ENCODE assay signal across 17 mouse cellular contexts in genomic region chr2:75245662-75246061, GRCm38 (mm10).
DNase-seq lines count a peak whose midpoint lies in the region; ATAC-seq lines count a peak whose summit lies in the region.
"Had no signal": no experiment of that assay in that cellular context is flagged by ENCODE, and none has a peak within 500 bp of the region (broad histone marks: within the 10 kb centered on the region; RNA-seq: fewer than 3 reads in every experiment).

No protein-coding gene starts in this region.

- H3K4me2 ChIP-seq in kidney, embryonic 15.5 days, result peak overlapping the region; percentile 48
- H3K4me2 ChIP-seq in forebrain, embryonic 12.5 days, result peak overlapping the region; percentile 38
- H3K4me2 ChIP-seq in forebrain, embryonic 15.5 days (replicated peaks), result peak overlapping the region; percentile 43
- H3K4me2 ChIP-seq in midbrain, embryonic 16.5 days (ENCODE audit: low read length), result peak overlapping the region; percentile 45
- H3K4me2 ChIP-seq: limb, embryonic 15.5 days had no signal

- H3K36me3 ChIP-seq in kidney, embryonic 15.5 days, result no peaks in the 10 kb centered on the region
- no peaks in the 10 kb centered on the region for H3K36me3 ChIP-seq in forebrain, embryonic 12.5 days (replicated peaks)
- H3K36me3 ChIP-seq in forebrain, embryonic 15.5 days, result no peaks in the 10 kb centered on the region
- H3K36me3 ChIP-seq in midbrain, embryonic 16.5 days (ENCODE audit: control insufficient read depth, insufficient read depth, low read length), result no peaks in the 10 kb centered on the region
- H3K36me3 ChIP-seq: embryonic facial prominence, embryonic 15.5 days; limb, embryonic 15.5 days; midbrain, embryonic 12.5 days had no signal

- 61% methylated on average over 5 of the region's 5 CpGs for WGBS in kidney, embryonic 15.5 days
- 61% methylated on average over 5 of the region's 5 CpGs for WGBS in forebrain, embryonic 12.5 days
- WGBS in forebrain, embryonic 15.5 days, result 23% methylated on average over 5 of the region's 5 CpGs
- 74% methylated on average over 5 of the region's 5 CpGs for WGBS in midbrain, embryonic 16.5 days

- peaks cover 20% of the 10 kb centered on the region for H3K4me1 ChIP-seq in kidney, embryonic 15.5 days
- H3K4me1 ChIP-seq in forebrain, embryonic 12.5 days, result peaks cover 19% of the 10 kb centered on the region
- peaks cover 49% of the 10 kb centered on the region for H3K4me1 ChIP-seq in forebrain, embryonic 15.5 days
- H3K4me1 ChIP-seq in midbrain, embryonic 16.5 days (ENCODE audit: control insufficient read depth, insufficient read depth, low read length), result peaks cover 14% of the 10 kb centered on the region

- no peaks in the 10 kb centered on the region for H3K9me3 ChIP-seq in kidney, embryonic 15.5 days (replicated peaks)
- H3K9me3 ChIP-seq in forebrain, embryonic 12.5 days, result no peaks in the 10 kb centered on the region
- H3K9me3 ChIP-seq in forebrain, embryonic 15.5 days, result no peaks in the 10 kb centered on the region
- H3K9me3 ChIP-seq in midbrain, embryonic 16.5 days (replicated peaks; ENCODE audit: control insufficient read depth, low read length, poor library complexity, severe bottlenecking), result no peaks in the 10 kb centered on the region
- H3K9me3 ChIP-seq: embryonic facial prominence, embryonic 15.5 days; limb, embryonic 15.5 days; midbrain, embryonic 12.5 days had no signal

- no peaks in the 10 kb centered on the region for H3K27me3 ChIP-seq in kidney, embryonic 15.5 days
- no peaks in the 10 kb centered on the region for H3K27me3 ChIP-seq in forebrain, embryonic 12.5 days
- no peaks in the 10 kb centered on the region for H3K27me3 ChIP-seq in forebrain, embryonic 15.5 days
- no peaks in the 10 kb centered on the region for H3K27me3 ChIP-seq in midbrain, embryonic 16.5 days (ENCODE audit: control insufficient read depth, insufficient read depth, low read depth, low read length)
- H3K27me3 ChIP-seq: embryonic facial prominence, embryonic 15.5 days; midbrain, embryonic 12.5 days had no signal

- H3K9ac ChIP-seq in kidney, embryonic 15.5 days, result no peak overlapping the region
- H3K9ac ChIP-seq in forebrain, embryonic 12.5 days, result no peak overlapping the region
- no peak overlapping the region for H3K9ac ChIP-seq in forebrain, embryonic 15.5 days (replicated peaks)
- no peak overlapping the region for H3K9ac ChIP-seq in midbrain, embryonic 16.5 days (ENCODE audit: low read depth, low read length)
- H3K9ac ChIP-seq: embryonic facial prominence, embryonic 15.5 days; limb, embryonic 15.5 days; liver, postnatal 0 days; midbrain, embryonic 12.5 days had no signal

- no peak overlapping the region for H3K27ac ChIP-seq in kidney, embryonic 15.5 days
- peak overlapping the region; percentile 71 for H3K27ac ChIP-seq in forebrain, embryonic 12.5 days
- H3K27ac ChIP-seq in forebrain, embryonic 15.5 days (replicated peaks), result peak overlapping the region; percentile 87
- H3K27ac ChIP-seq in midbrain, embryonic 16.5 days (ENCODE audit: low read length), result peak overlapping the region; percentile 55
- H3K27ac ChIP-seq: limb, embryonic 15.5 days; midbrain, embryonic 12.5 days had no signal

- ATAC-seq in kidney, embryonic 15.5 days (replicated peaks; ENCODE audit: low FRiP score), result no peak
- no peak for ATAC-seq in forebrain, embryonic 12.5 days (ENCODE audit: low FRiP score)
- no peak for ATAC-seq in forebrain, embryonic 15.5 days (replicated peaks)
- no peak for ATAC-seq in midbrain, embryonic 16.5 days
- ATAC-seq: intestine, embryonic 16.5 days; liver, postnatal 0 days had no signal

- DNase-seq in kidney, postnatal 4 days, result no peak
- no peak for DNase-seq in urinary bladder, postnatal 25 days (ENCODE audit: low spot score)
- DNase-seq in gastrocnemius, postnatal 14 days, result no peak
- DNase-seq: adrenal gland, postnatal 36 days; cerebellum, adult 9-10 months; gastrocnemius, postnatal 10 days; liver, postnatal 0 days; lung, postnatal 36 days; thymus, postnatal 25 days had no signal

- intact Hi-C loops in gastrocnemius, postnatal 14 days (cut with DNase I; ENCODE audit: low total_unique reads), result no loop called here

- no peak overlapping the region for H3K4me3 ChIP-seq in kidney, embryonic 15.5 days (replicated peaks)
- H3K4me3 ChIP-seq in forebrain, embryonic 12.5 days (replicated peaks), result no peak overlapping the region
- H3K4me3 ChIP-seq in forebrain, embryonic 15.5 days, result no peak overlapping the region
- no peak overlapping the region for H3K4me3 ChIP-seq in midbrain, embryonic 16.5 days (ENCODE audit: low read depth, low read length)
- H3K4me3 ChIP-seq: embryonic facial prominence, embryonic 15.5 days; limb, embryonic 15.5 days; midbrain, embryonic 12.5 days had no signal
